In genomic region chr1:62562987-62563386, GRCm38 (mm10) we compare ENCODE assay signal across 22 mouse cellular contexts.
DNase-seq lines count a peak whose midpoint lies in the region; ATAC-seq and TF ChIP-seq lines count a peak whose summit lies in the region.
"Had no signal": no experiment of that assay in that cellular context is flagged by ENCODE, and none has a peak within 500 bp of the region (broad histone marks: within the 10 kb centered on the region; RNA-seq: fewer than 3 reads in every experiment).

No protein-coding gene starts in this region.

- no peak for TF ChIP-seq CTCF in hindbrain, postnatal 0 days (IDR thresholded peaks at IDR 0.05; ENCODE audit: low read depth)
- no peak for TF ChIP-seq CTCF in liver, postnatal 0 days (IDR thresholded peaks at IDR 0.05; ENCODE audit: low read depth)

- no peak overlapping the region for H3K4me2 ChIP-seq in forebrain, embryonic 12.5 days
- no peak overlapping the region for H3K4me2 ChIP-seq in hindbrain, embryonic 13.5 days
- no peak overlapping the region for H3K4me2 ChIP-seq in hindbrain, postnatal 0 days (ENCODE audit: low read depth, low read length)
- no peak overlapping the region for H3K4me2 ChIP-seq in embryonic facial prominence, embryonic 14.5 days (ENCODE audit: low read depth, low read length)
- H3K4me2 ChIP-seq in limb, embryonic 12.5 days: no peak overlapping the region
- no peak overlapping the region for H3K4me2 ChIP-seq in liver, postnatal 0 days (ENCODE audit: low read depth, low read length)
- H3K4me2 ChIP-seq: heart, embryonic 15.5 days; intestine, embryonic 15.5 days; midbrain, embryonic 13.5 days had no signal

- no peaks in the 10 kb centered on the region for H3K27me3 ChIP-seq in forebrain, embryonic 12.5 days
- peaks cover 13% of the 10 kb centered on the region for H3K27me3 ChIP-seq in forebrain, embryonic 10.5 days (ENCODE audit: poor library complexity, severe bottlenecking)
- H3K27me3 ChIP-seq in hindbrain, embryonic 13.5 days: no peaks in the 10 kb centered on the region
- H3K27me3 ChIP-seq in hindbrain, postnatal 0 days (ENCODE audit: insufficient read depth, low read length): no peaks in the 10 kb centered on the region
- H3K27me3 ChIP-seq in embryonic facial prominence, embryonic 14.5 days (replicated peaks; ENCODE audit: control insufficient read depth, insufficient read depth, low read length): no peaks in the 10 kb centered on the region
- H3K27me3 ChIP-seq in limb, embryonic 12.5 days: no peaks in the 10 kb centered on the region
- no peaks in the 10 kb centered on the region for H3K27me3 ChIP-seq in liver, postnatal 0 days (ENCODE audit: insufficient read depth, low read length)
- H3K27me3 ChIP-seq: heart, embryonic 15.5 days; intestine, embryonic 15.5 days; midbrain, embryonic 13.5 days had no signal

- ATAC-seq in forebrain, embryonic 12.5 days (ENCODE audit: low FRiP score): no peak
- no peak for ATAC-seq in hindbrain, embryonic 13.5 days (ENCODE audit: low FRiP score)
- ATAC-seq in hindbrain, postnatal 0 days: no peak
- ATAC-seq in embryonic facial prominence, embryonic 14.5 days (ENCODE audit: low read depth): no peak
- no peak for ATAC-seq in limb, embryonic 12.5 days (ENCODE audit: insufficient number of reproducible peaks, insufficient read depth, low FRiP score, low TSS enrichment, low read depth)
- no peak for ATAC-seq in liver, postnatal 0 days
- ATAC-seq: activated CD4-positive, CD25-positive, alpha-beta regulatory T cell, adult 4 months; CD4-positive, CD25-positive, alpha-beta regulatory T cell, adult 4 months; intestine, embryonic 15.5 days; midbrain, embryonic 13.5 days had no signal

- no peak for TF ChIP-seq EP300 in liver, postnatal 0 days (IDR thresholded peaks at IDR 0.05; ENCODE audit: low read depth)

- H3K4me3 ChIP-seq in forebrain, embryonic 12.5 days (replicated peaks): no peak overlapping the region
- H3K4me3 ChIP-seq in forebrain, embryonic 10.5 days: no peak overlapping the region
- H3K4me3 ChIP-seq in hindbrain, embryonic 13.5 days: no peak overlapping the region
- no peak overlapping the region for H3K4me3 ChIP-seq in hindbrain, postnatal 0 days (ENCODE audit: low read length)
- H3K4me3 ChIP-seq in embryonic facial prominence, embryonic 14.5 days (ENCODE audit: low read depth, low read length): no peak overlapping the region
- H3K4me3 ChIP-seq in limb, embryonic 12.5 days (replicated peaks): no peak overlapping the region
- H3K4me3 ChIP-seq in liver, postnatal 0 days (ENCODE audit: low read depth, low read length): no peak overlapping the region
- H3K4me3 ChIP-seq: gastrocnemius, adult 2 months; heart, embryonic 15.5 days; intestine, embryonic 15.5 days; midbrain, embryonic 13.5 days had no signal

- peaks cover 10% of the 10 kb centered on the region for H3K4me1 ChIP-seq in forebrain, embryonic 12.5 days
- H3K4me1 ChIP-seq in forebrain, embryonic 10.5 days: peaks cover 28% of the 10 kb centered on the region
- H3K4me1 ChIP-seq in hindbrain, embryonic 13.5 days (replicated peaks): peaks cover 26% of the 10 kb centered on the region
- H3K4me1 ChIP-seq in hindbrain, postnatal 0 days (ENCODE audit: insufficient read depth, low read length): 0 out of 2 replicates have a peak, but pooled peaks cover 6% of the 10 kb centered on the region
- peaks cover 9% of the 10 kb centered on the region; the same call in 1 of the 2 replicates for H3K4me1 ChIP-seq in embryonic facial prominence, embryonic 14.5 days (ENCODE audit: control insufficient read depth, insufficient read depth, low read length)
- peaks cover 17% of the 10 kb centered on the region for H3K4me1 ChIP-seq in limb, embryonic 12.5 days (replicated peaks)
- H3K4me1 ChIP-seq in liver, postnatal 0 days (ENCODE audit: insufficient read depth): no peaks in the 10 kb centered on the region
- H3K4me1 ChIP-seq: heart, embryonic 15.5 days; intestine, embryonic 15.5 days had no signal

- H3K36me3 ChIP-seq in forebrain, embryonic 12.5 days (replicated peaks): no peaks in the 10 kb centered on the region
- H3K36me3 ChIP-seq in forebrain, embryonic 10.5 days (replicated peaks): no peaks in the 10 kb centered on the region
- no peaks in the 10 kb centered on the region for H3K36me3 ChIP-seq in hindbrain, embryonic 13.5 days
- H3K36me3 ChIP-seq in hindbrain, postnatal 0 days (ENCODE audit: insufficient read depth, low read length): no peaks in the 10 kb centered on the region
- no peaks in the 10 kb centered on the region for H3K36me3 ChIP-seq in embryonic facial prominence, embryonic 14.5 days (ENCODE audit: control insufficient read depth, insufficient read depth, low read length)
- H3K36me3 ChIP-seq in limb, embryonic 12.5 days: no peaks in the 10 kb centered on the region
- H3K36me3 ChIP-seq in liver, postnatal 0 days (replicated peaks; ENCODE audit: insufficient read depth, low read length): no peaks in the 10 kb centered on the region
- H3K36me3 ChIP-seq: heart, embryonic 15.5 days; intestine, embryonic 15.5 days; midbrain, embryonic 13.5 days had no signal

- no peak overlapping the region for H3K9ac ChIP-seq in forebrain, embryonic 12.5 days
- H3K9ac ChIP-seq in hindbrain, embryonic 13.5 days: no peak overlapping the region
- no peak overlapping the region for H3K9ac ChIP-seq in hindbrain, postnatal 0 days (replicated peaks; ENCODE audit: low read length)
- no peak overlapping the region for H3K9ac ChIP-seq in embryonic facial prominence, embryonic 14.5 days (ENCODE audit: low read depth, low read length)
- no peak overlapping the region for H3K9ac ChIP-seq in limb, embryonic 12.5 days (replicated peaks)
- H3K9ac ChIP-seq in liver, postnatal 0 days (replicated peaks): no peak overlapping the region
- H3K9ac ChIP-seq: heart, embryonic 15.5 days; intestine, embryonic 15.5 days; midbrain, embryonic 13.5 days had no signal

- 82% methylated on average over 7 of the region's 7 CpGs for WGBS in forebrain, embryonic 12.5 days
- 65% methylated on average over 7 of the region's 7 CpGs for WGBS in forebrain, embryonic 10.5 days
- WGBS in hindbrain, embryonic 13.5 days: 65% methylated on average over 7 of the region's 7 CpGs
- WGBS in hindbrain, postnatal 0 days: 64% methylated on average over 7 of the region's 7 CpGs
- 36% methylated on average over 7 of the region's 7 CpGs for WGBS in embryonic facial prominence, embryonic 14.5 days
- 21% methylated on average over 7 of the region's 7 CpGs for WGBS in limb, embryonic 12.5 days
- WGBS in liver, postnatal 0 days (ENCODE audit: insufficient replicate concordance): 84% methylated on average over 7 of the region's 7 CpGs

- H3K27ac ChIP-seq in forebrain, embryonic 12.5 days: peak overlapping the region; percentile 42; the same call in 1 of the 2 replicates
- no peak overlapping the region for H3K27ac ChIP-seq in forebrain, embryonic 10.5 days
- 0 out of 2 replicates have a peak overlapping the region, but pooled peaks have one; percentile 30 for H3K27ac ChIP-seq in hindbrain, embryonic 13.5 days
- H3K27ac ChIP-seq in hindbrain, postnatal 0 days: no peak overlapping the region
- no peak overlapping the region for H3K27ac ChIP-seq in embryonic facial prominence, embryonic 14.5 days (replicated peaks; ENCODE audit: low read depth, low read length)
- peak overlapping the region; percentile 50 for H3K27ac ChIP-seq in limb, embryonic 12.5 days
- H3K27ac ChIP-seq in liver, postnatal 0 days (ENCODE audit: low read depth): no peak overlapping the region
- H3K27ac ChIP-seq: gastrocnemius, adult 2 months; heart, embryonic 15.5 days; intestine, embryonic 15.5 days; midbrain, embryonic 13.5 days; stomach, postnatal 0 days had no signal

- no peak for DNase-seq in forebrain, embryonic 10.5 days (ENCODE audit: extremely low spot score, low spot score)
- DNase-seq in hindbrain, postnatal 0 days (ENCODE audit: low spot score): no peak
- DNase-seq in embryonic facial prominence, embryonic 14.5 days (ENCODE audit: low spot score): peak; percentile 57
- no peak for DNase-seq in right cerebral cortex, adult 18-20 months
- no peak for DNase-seq in liver, postnatal 0 days
- DNase-seq: adrenal gland, postnatal 10 days; cerebellum, postnatal 10 days; gastrocnemius, adult 2 months; heart, postnatal 4 days; liver; lung, postnatal 14 days; retina, postnatal 1 day; right cerebral cortex, postnatal 4 days had no signal

- no peaks in the 10 kb centered on the region for H3K9me3 ChIP-seq in forebrain, embryonic 12.5 days
- H3K9me3 ChIP-seq in forebrain, embryonic 10.5 days: no peaks in the 10 kb centered on the region
- H3K9me3 ChIP-seq in hindbrain, embryonic 13.5 days: no peaks in the 10 kb centered on the region
- no peaks in the 10 kb centered on the region for H3K9me3 ChIP-seq in hindbrain, postnatal 0 days (ENCODE audit: low read length)
- no peaks in the 10 kb centered on the region for H3K9me3 ChIP-seq in embryonic facial prominence, embryonic 14.5 days (ENCODE audit: control insufficient read depth, low read length)
- no peaks in the 10 kb centered on the region for H3K9me3 ChIP-seq in limb, embryonic 12.5 days
- no peaks in the 10 kb centered on the region for H3K9me3 ChIP-seq in liver, postnatal 0 days (ENCODE audit: low read length)
- H3K9me3 ChIP-seq: heart, embryonic 15.5 days; intestine, embryonic 15.5 days; midbrain, embryonic 13.5 days had no signal

Comparison
In these comparisons a context has a peak if more than half of its experiments do, and no peak if none do; other contexts are left out.
1. H3K27ac ChIP-seq: peak in forebrain, embryonic 12.5 days (single experiment), hindbrain, embryonic 13.5 days (single experiment) and limb, embryonic 12.5 days (single experiment); none in forebrain, embryonic 10.5 days (single experiment), hindbrain, postnatal 0 days (single experiment), embryonic facial prominence, embryonic 14.5 days (single experiment) and liver, postnatal 0 days (single experiment).